Mouse (Mus musculus) cerebellum, postnatal 14 days (tissue): ENCODE measurements around the gene Mrpl16.
A peak's percentile ranks its signal among the peaks of the same experiment; 100 is the strongest.

Source experiments
- DNase-seq, 2 experiments: peaks; one replicate each; pipeline ENCODE4 v3.0.0; 2021; ENCODE audit warnings: mixed read lengths in 2 of 2

Gene Mrpl16

DNA sequence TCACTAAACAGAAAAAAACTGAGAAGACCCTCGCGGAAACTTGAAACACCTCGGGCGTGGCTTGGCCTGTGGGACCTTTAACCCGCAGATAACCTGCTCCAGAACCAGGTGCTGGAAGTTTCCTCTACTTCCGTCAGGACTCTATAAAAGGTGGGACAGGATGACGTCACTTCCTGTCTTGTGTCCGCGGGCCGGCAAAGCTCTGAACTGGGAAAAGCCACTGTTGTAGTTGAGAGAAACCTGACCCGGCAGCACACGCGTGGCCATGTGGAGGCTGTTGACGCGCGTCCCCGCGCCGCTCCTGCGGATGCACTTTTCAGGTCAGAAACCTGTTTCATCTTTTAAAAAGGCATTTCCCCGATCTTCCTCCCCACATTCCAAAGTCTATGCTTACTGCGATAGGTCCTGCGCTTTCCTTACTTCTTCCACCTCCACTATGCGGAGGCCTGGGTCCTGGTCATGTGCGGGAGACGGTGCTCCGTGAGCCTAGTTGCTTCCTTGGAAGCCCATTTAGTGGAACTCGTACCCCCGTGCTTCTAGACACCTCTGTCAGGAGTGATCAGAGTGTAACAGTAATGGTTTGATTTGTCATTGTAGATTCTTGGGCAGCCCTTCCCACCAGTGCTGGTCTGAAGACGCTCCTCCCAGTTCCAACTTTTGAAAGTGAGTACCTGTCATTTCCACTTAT is at the start of gene Mrpl16:
Gene Mrpl16, plus strand, starts transcription at position 187 of the 688 bp plus-strand sequence.
- DNase-seq = peak; percentile 95 to 96

- DNase-seq = no peak
These were observed 46.3 kb upstream of the Mrpl16 start for GRCm38 (mm10) chr19:11723870-11724269.

DNA sequence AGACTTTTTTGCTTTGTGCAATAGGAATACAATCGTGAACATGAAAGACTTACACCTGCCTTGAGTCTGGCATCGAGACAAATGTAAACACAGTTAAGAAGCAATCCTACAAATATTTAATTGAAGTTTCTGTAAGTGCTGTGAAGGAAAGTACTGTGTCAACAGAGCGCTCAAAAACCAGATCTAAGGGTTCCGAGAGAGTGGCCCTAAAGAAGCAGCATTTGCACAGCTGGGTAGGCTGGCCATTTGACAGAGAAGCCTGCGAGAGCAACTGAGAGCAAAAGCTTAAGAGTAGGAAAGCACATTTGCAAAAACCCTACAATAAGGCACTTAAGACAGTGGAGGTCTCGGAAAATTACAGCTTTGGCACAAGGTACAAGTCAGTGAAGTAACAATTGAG is 45.9 kb upstream of the Mrpl16 start:
- DNase-seq = no peak

- no peak for DNase-seq
These were observed 44.3 kb upstream of the Mrpl16 start for GRCm38 (mm10) chr19:11725915-11726314.

- DNase-seq = no peak
These were observed 42.9 kb upstream of the Mrpl16 start for GRCm38 (mm10) chr19:11727304-11727703.

DNA sequence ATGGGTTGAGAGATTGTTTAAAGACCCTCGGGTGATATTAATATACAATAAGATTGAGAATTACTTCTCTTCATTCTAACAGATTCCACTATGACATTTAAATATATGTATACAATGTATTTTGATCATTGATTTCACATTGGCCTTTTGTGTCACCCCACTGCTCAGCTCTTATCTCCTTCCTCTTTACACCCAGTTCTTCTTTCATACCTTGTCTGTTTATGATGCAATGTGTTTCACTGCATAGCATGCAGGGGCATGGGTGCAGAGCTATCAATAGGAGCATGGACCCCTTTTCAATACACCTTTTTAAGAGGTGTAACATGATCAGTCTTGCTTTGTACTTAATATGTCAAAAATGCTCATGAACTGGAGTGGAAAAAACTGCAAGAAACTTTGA is 39.9 kb upstream of the Mrpl16 start:
- no peak for DNase-seq

- no peak for DNase-seq
These were observed 33.7 kb upstream of the Mrpl16 start for GRCm38 (mm10) chr19:11736455-11736854.

DNA sequence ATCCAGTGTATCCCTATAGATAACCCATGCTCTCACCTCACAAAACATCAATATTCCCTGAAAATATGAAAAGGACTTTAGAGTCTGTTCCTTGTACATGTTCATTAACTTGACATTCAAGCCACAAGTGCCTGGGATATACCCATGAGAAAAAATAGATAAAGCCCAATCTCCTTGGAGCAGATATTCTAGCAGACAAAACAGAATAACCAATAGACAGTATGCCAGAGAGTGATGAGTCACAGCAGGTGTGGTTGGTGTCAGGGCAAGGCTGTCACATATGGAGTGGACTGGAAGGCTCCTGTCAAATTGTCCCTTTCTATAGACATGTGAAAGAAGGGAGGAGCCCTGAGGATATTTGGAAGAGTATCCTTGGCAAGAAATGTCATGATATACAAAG is 24.5 kb upstream of the Mrpl16 start:
- DNase-seq = no peak

DNA sequence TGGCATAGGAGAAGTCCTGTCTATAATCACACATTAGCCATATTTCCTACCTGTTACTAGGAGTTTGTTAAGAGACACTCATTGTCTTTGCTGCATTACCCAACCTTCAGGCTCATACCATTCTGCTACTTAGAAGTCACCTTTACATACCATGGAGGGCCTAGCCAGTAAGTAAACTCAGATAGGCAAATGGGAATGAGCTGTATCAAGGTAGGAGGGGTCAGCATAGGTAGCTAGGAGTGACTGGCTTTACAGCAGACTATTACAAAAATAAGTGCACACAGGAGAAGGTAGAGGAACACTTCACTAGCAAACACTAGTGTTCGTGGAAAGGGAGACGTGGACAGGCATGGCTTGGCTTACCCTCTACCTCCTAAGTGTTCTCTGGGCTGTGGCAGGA is 22.9 kb upstream of the Mrpl16 start, which contains the start of gene Gif:
Gene Gif, plus strand, starts transcription at position 257 of the 400 bp plus-strand sequence.
- no peak for DNase-seq

DNA sequence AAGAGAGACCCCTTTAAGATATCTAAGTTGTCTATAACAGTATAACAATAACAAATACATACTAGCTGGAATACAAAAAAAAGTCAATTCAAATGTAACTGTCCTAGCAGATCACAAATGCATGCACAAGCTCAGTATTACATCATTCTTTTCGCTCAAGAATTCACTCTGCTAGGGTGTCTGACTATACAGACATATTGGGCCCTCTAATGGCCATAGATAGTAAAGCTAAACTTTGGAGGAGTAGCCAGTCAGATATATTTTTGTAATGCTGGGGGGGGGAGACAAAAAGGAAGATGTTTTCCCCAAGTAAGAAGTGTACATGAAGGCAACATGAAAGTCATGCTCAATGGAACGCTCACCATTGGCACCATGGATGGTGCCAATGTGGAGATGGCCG is 5.1 kb upstream of the Mrpl16 start:
- no peak for DNase-seq

DNA sequence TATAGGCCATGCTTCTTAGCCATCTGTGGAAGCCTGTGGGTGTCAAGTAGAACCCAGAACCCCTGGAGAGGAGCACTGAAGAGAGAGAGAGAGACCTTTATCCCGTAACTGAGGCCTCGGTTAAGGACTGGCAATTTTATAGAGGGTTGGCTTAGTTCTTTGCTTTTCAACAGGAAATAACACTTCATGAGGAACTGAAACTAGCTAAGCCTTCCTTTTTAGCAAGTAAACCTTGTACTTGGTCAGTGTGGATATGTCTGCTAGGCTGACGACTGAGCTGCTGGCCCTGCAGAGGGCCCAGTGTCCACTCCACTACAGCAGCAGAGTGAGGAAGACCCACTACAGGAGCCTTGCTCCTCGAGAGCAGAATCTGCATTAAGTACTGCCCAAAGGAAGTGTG is 3.8 kb upstream of the Mrpl16 start:
- DNase-seq = no peak

DNA sequence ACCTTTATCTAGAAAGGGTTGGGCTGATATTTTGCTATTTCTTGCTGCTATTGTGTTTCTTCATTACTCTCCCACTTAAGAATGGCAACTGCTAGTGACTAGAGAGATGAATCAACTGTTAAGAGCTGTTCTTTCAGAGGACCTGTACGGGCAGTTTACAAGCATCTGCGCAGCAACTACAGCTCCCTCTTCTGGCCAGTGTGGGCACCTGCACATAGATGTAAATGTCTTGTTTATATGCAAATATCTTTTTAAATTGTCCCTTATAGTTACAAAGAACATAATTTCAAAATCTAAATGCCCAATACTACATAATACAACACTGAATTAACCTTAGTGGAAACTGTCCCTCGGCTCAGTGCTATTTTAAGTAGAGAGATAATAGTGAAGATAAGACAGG is 2.0 kb upstream of the Mrpl16 start:
- DNase-seq = peak; percentile 40 to 43

- no peak for DNase-seq
These were observed 802 bp upstream of the Mrpl16 start for GRCm38 (mm10) chr19:11769257-11769920.

DNA sequence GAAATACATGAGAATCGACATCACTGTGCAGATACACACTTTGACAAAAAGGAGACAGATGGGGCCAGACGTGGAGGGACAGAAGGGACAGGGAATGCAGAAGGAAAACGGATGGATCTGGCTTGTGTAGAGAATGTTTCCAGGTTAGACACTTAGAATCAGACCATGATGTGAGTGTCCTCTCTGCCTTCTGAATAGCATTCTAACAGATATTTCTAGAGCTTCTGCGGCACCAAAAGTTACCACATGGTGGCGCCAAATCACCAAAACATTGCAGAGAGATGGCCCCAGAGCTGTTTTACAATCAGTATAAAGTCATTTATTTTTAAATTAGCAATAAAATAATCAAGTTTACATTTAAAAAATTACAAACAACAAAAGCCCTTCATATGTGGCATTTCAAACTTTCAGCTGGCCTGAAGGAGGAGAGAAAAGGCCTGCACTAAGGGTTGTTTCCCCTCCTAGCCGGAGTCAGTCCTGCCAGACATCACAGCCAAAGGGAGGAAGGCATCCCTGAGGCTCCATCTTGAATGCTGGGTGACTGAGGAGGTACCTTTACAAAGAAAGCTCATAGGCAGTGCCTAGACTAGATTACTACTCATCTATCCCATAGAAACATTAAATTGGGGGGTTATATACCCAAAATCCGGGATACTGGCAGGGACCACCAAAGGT is 7.1 kb downstream of the Mrpl16 start:
- peak; percentile 77 to 82 for DNase-seq

DNA sequence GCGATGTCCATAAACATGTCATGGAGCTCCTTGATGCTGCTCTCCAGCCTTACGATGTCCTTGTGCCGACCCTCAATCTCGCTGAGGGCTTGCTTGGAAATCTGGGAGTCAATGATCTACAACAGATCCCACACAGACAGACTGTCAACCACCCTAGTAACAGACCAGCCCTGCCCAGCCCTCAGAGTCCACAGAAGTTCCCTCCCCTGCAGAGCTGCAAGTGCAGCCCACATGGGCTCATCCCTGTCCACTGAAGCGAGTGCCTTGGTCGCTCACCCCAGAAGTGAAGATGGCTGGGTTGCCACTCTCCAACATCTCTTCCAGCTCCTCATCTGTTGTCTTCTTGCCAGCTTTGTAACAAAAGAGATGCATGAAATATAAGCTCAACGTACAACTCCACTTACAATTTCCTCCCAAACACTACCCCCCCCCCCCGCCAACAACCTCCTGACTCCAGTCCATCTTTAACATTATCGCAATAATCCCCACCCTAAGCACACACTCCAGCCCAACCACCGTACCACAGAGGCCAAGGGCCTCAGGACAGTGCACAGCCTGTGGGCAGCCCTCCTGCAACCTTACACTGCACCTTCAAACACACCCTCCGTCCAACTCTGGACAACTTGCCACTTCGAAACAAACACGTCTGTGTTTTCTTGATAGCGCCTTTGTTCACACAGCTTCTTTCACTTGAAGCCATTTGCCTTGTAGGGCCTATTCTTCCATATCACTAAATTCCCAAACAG is 15.4 kb downstream of the Mrpl16 start:
- DNase-seq = no peak

DNA sequence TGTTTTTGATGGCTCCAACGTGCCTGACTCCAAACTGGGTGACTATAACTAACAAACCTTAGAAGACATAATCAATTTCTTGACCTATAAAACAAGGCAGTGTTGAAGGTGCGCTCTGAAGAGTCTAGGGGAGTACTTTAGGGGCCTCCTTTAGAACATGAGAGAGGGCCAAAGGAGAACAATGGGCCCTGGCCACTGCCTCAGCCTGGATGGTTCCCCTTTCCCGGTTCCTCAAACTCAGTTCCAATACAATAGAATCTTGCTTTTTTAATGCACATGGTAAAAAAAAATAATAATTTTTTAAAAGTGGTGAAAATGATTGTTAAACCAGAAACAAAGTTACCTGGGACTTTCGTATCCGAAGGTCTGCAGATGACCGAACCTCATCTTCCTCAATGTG is 17.6 kb downstream of the Mrpl16 start:
- DNase-seq = no peak

DNA sequence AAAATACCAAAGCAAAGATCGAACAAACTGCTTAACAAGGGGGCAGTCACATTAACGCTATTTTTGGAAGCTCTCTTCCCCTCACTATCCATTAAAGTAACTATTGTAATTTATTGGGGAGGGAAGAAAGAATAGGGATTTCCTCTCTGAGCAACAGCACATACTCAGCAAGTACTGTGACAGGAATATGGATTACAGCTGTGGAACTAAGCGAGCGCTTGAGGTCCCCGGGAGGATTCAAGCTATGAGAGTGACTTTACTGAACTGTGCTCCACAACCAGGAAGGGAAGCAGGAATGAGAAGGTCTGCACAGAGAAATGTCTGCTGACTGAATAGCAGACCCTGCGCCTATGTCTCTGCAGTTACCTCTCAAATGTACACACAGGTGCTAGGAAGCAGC is 18.7 kb downstream of the Mrpl16 start:
- no peak for DNase-seq

DNA sequence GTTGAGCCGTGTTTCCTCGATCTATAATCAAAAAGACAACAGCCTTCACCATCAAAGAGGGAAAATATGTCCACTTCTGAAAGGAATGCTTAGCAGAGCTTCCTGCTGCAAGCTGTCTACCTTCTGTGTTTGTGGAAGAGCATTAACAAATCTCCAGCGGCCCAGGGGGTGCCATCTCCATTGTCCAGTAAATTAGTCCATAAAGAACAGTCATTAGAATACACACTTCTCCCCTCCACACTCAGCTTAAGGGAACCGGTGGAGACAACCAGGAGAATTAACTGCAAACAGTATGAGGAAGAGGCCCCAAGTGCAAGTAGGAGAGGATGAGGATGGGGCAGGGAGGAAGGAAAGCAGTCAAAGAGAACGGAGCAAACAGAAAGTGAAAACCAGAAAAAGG is 21.6 kb downstream of the Mrpl16 start:
- DNase-seq = no peak

GRCm38 (mm10) chr19:11793741-11794359 is 23.7 kb downstream of the Mrpl16 start:
- DNase-seq = no peak

- DNase-seq = no peak
These were observed 24.3 kb downstream of the Mrpl16 start for GRCm38 (mm10) chr19:11794447-11794846.

DNA sequence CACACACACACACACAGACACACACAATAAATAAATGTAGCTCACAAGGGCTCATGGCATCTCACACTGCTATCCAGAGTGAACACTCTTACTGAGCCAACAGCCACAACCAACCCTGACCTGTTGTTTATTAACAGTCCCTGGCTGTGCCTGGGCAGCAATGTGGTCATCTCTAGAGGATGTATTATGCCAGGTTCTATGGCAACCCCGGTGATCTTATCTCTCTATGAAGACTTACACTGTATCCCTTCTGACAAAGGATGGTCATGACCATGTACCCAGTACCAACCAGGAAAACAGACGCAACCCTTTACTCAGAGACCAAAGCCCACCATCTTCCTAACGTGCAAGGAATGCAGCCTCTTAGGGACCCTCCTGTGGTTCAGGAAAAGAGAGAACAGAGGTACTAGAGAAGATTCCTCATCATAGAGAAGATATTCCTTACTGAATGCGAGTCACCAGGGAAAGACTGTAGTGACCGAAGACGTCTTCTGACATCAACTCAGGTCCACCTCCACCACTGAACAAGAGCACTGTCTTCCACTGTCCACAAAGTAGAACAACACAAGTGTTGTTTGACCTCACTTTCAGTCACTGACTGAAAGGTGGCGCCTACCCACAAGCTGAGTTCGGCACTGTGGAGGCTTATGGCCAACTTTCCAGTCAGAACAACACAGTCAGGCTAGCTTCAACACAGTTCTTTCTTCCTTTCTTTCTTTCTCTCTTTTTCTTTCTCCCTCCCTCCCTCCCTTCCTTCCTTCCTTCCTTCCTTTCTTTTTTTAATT is 30.5 kb downstream of the Mrpl16 start:
- DNase-seq = no peak

DNA sequence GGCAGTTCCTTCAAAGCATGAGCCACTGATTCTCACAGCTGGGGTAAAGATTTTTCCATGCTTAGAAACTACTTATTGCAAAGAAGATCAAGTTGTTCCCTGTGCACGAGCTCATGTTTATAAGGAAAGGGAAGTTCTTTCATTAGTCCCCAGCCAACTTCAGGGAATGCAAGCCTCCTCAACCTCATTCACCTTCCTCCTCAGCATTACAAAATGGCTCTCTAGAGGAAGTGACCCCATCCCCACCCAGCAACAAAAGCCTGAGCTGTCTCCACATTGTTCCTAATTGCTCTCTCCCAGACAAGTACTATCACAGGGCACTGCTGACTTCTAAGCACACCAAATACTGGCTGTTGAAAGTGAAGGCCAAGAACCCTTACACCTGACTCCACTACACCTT is 34.2 kb downstream of the Mrpl16 start:
- DNase-seq = no peak
